Mouse (Mus musculus): ENCODE measurements around the gene Mllt3.

DNA sequence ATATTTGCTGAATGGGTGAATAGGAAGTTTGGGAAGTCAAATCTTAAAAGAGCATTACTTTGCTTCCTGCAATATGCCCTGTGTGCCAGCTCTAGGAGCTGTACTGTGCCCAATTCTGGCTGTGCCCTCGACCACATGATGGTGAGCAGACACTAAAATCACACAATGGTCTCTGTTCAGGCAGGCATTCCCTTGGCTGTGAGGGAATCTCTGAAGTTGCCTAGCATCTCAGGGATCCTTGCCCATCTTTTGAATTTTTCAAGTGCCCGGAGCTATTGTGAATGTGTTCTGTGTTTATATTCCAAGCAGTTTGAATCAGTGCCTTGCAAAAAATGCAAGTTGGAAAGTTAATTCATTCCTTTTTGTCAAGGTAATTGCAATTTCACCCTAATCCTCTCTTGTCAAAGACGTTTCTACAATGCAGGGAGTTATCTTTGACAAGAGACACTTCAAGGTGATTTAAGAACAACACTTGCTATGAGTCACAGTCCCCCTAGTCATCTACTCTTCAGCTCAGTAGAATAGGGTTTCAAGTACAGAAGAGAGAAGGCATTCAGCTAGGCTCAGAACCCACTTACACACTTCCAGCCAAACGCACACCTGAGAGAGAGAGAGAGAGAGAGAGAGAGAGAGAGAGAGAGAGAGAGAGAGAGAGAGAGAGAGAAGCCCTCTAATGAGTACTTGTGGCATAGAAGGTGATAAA is 283.5 kb downstream of the Mllt3 start:
- TF ChIP-seq CTCF (IDR thresholded peaks at IDR 0.05; ENCODE audit: low read depth, low read length) = no peak
- no peak for TF ChIP-seq POLR2A (IDR thresholded peaks at IDR 0.05; ENCODE audit: extremely low read depth, insufficient read depth, low read length)

All from liver, adult 2 months (tissue).